Mouse (Mus musculus) liver, embryonic 12.5 days (tissue): ENCODE measurements at regions not wholly inside any gene's neighbourhood (a gene's known extent, or its start where the extent isn't known, plus 50 kb on each side); places are given as distances from the start of the nearest gene placed in this dataset.

ENCODE experiments used
- ATAC-seq: fragments of 200-750 bp; cut with Nextera tagmentation; 2 replicates; pipeline ENCODE4 v1.8.0; 2017; ENCODE audit warnings: moderate number of reproducible peaks, mild to moderate bottlenecking, moderate library complexity
- H3K27ac ChIP-seq: fragments of 300-500 bp; sonication (generic); 2 replicates; pipeline ENCODE4 v1.5.1; 2016; ENCODE audit warnings: mild to moderate bottlenecking
- H3K27me3 ChIP-seq: fragments of 300-500 bp; sonication (generic); replicated peaks from 2 replicates; pipeline ENCODE4 v1.6.1; 2016; ENCODE audit warnings: mild to moderate bottlenecking, moderate library complexity
- H3K36me3 ChIP-seq: fragments of 300-500 bp; sonication (generic); 2 replicates; pipeline ENCODE4 v1.6.1; 2016; ENCODE audit warnings: mild to moderate bottlenecking, moderate library complexity
- H3K4me1 ChIP-seq: fragments of 300-500 bp; sonication (generic); 2 replicates; pipeline ENCODE4 v1.6.1; 2016
- H3K4me2 ChIP-seq: fragments of 300-500 bp; sonication (generic); 2 replicates; pipeline ENCODE4 v1.6.1; 2016; ENCODE audit warnings: mild to moderate bottlenecking, moderate library complexity
- H3K4me3 ChIP-seq: fragments of 300-500 bp; sonication (generic); 2 replicates; pipeline ENCODE4 v1.5.1; 2016; ENCODE audit warnings: mild to moderate bottlenecking, moderate library complexity
- H3K9ac ChIP-seq: fragments of 300-500 bp; sonication (generic); 2 replicates; pipeline ENCODE4 v1.6.1; 2016; ENCODE audit warnings: mild to moderate bottlenecking, moderate library complexity
- H3K9me3 ChIP-seq: fragments of 300-500 bp; sonication (generic); replicated peaks from 2 replicates; pipeline ENCODE4 v1.6.1; 2016; ENCODE audit warnings: mild to moderate bottlenecking, moderate library complexity
- WGBS: fragments of 180-500 bp; shearing (Covaris S2); methylation state at CpG from one replicate; pipeline ENCODE4 v1.1.7; 2016; ENCODE audit not compliant: insufficient replicate concordance; 5-methylcytosine and 5-hydroxymethylcytosine counted together

- H3K9ac ChIP-seq = no peak overlapping the region
- H3K4me1 ChIP-seq = no peaks in the 10 kb centered on the region
- 0 out of 2 replicates have a peak, but pooled peaks cover 8% of the 10 kb centered on the region for H3K9me3 ChIP-seq
- H3K27me3 ChIP-seq = no peaks in the 10 kb centered on the region
- no peaks in the 10 kb centered on the region for H3K36me3 ChIP-seq
- no peak overlapping the region for H3K4me2 ChIP-seq
- no peak overlapping the region for H3K27ac ChIP-seq
- 57% methylated on average over 22 of the region's 22 CpGs for WGBS
- H3K4me3 ChIP-seq = no peak overlapping the region
- no peak for ATAC-seq
Observed at GRCm38 (mm10) chr15:88245496-88246246, 354.4 kb upstream of the Zdhhc25 start.

- Histone ChIP-seq H3K4me1 (no peaks in the 10 kb centered on the region), H3K27me3 (no peaks in the 10 kb centered on the region), H3K9me3 (0 out of 2 replicates have a peak, but pooled peaks cover 8% of the 10 kb centered on the region), H3K9ac (no peak overlapping the region), H3K36me3 (no peaks in the 10 kb centered on the region), H3K4me3 (no peak overlapping the region), H3K27ac (no peak overlapping the region), H3K4me2 (no peak overlapping the region)
- ATAC-seq = no peak
- 26% methylated on average over 14 of the region's 14 CpGs for WGBS
Observed at GRCm38 (mm10) chr15:88247974-88248625, 352.0 kb upstream of the Zdhhc25 start.

- Histone ChIP-seq H3K4me2 (no peak overlapping the region), H3K27ac (no peak overlapping the region), H3K4me1 (no peaks in the 10 kb centered on the region), H3K9me3 (peaks cover 20% of the 10 kb centered on the region), H3K36me3 (no peaks in the 10 kb centered on the region), H3K9ac (no peak overlapping the region), H3K4me3 (no peak overlapping the region), H3K27me3 (0 out of 2 replicates have a peak, but pooled peaks cover 3% of the 10 kb centered on the region)
- ATAC-seq = no peak
- WGBS = 66% methylated on average over 16 of the region's 16 CpGs
Observed at GRCm38 (mm10) chr15:88288051-88288450, 312.1 kb upstream of the Zdhhc25 start.

- Histone ChIP-seq H3K36me3 (no peaks in the 10 kb centered on the region), H3K4me3 (no peak overlapping the region), H3K4me1 (no peaks in the 10 kb centered on the region), H3K27me3 (0 out of 2 replicates have a peak, but pooled peaks cover 3% of the 10 kb centered on the region), H3K9ac (no peak overlapping the region), H3K4me2 (no peak overlapping the region), H3K9me3 (peaks cover 19% of the 10 kb centered on the region), H3K27ac (no peak overlapping the region)
- no peak for ATAC-seq
- 49% methylated on average over 3 of the region's 3 CpGs for WGBS
Observed at GRCm38 (mm10) chr15:88288696-88289095, 311.4 kb upstream of the Zdhhc25 start.

GRCm38 (mm10) chr15:88290740-88291363 is 309.2 kb upstream of the Zdhhc25 start:
- Histone ChIP-seq H3K36me3 (no peaks in the 10 kb centered on the region), H3K9me3 (peaks cover 15% of the 10 kb centered on the region; the same call in 1 of the 2 replicates), H3K4me3 (no peak overlapping the region), H3K27me3 (0 out of 2 replicates have a peak, but pooled peaks cover 3% of the 10 kb centered on the region), H3K27ac (no peak overlapping the region), H3K9ac (no peak overlapping the region), H3K4me1 (no peaks in the 10 kb centered on the region), H3K4me2 (no peak overlapping the region)
- WGBS = 19% methylated on average over 20 of the region's 20 CpGs
- no peak for ATAC-seq

- H3K4me3 ChIP-seq = no peak overlapping the region
- no peaks in the 10 kb centered on the region for H3K4me1 ChIP-seq
- H3K9ac ChIP-seq = no peak overlapping the region
- no peak overlapping the region for H3K4me2 ChIP-seq
- H3K27me3 ChIP-seq = no peaks in the 10 kb centered on the region
- H3K27ac ChIP-seq = no peak overlapping the region
- WGBS = 45% methylated on average over 6 of the region's 6 CpGs
- H3K36me3 ChIP-seq = no peaks in the 10 kb centered on the region
- ATAC-seq = no peak
- H3K9me3 ChIP-seq = 0 out of 2 replicates have a peak, but pooled peaks cover 11% of the 10 kb centered on the region
Observed at GRCm38 (mm10) chr15:88299061-88299460, 301.0 kb upstream of the Zdhhc25 start.

- 66% methylated on average over 8 of the region's 8 CpGs for whole genome bisulfite sequencing
- no peaks in the 10 kb centered on the region for H3K27me3 ChIP-seq
Observed at GRCm38 (mm10) chr15:88311158-88311557, 288.9 kb upstream of the Zdhhc25 start.

GRCm38 (mm10) chr15:88314810-88315459 is 285.2 kb upstream of the Zdhhc25 start:
- no peak overlapping the region for H3K4me3 ChIP-seq
- WGBS = 66% methylated on average over 12 of the region's 12 CpGs
- H3K9me3 ChIP-seq = 0 out of 2 replicates have a peak, but pooled peaks cover 6% of the 10 kb centered on the region
- ATAC-seq = no peak
- H3K4me2 ChIP-seq = no peak overlapping the region
- H3K27ac ChIP-seq = no peak overlapping the region
- H3K4me1 ChIP-seq = no peaks in the 10 kb centered on the region
- no peaks in the 10 kb centered on the region for H3K27me3 ChIP-seq
- no peak overlapping the region for H3K9ac ChIP-seq
- H3K36me3 ChIP-seq = no peaks in the 10 kb centered on the region

More at GRCm38 (mm10) chr15:88311158-88311557, 288.9 kb upstream of the Zdhhc25 start:
- no peaks in the 10 kb centered on the region for H3K36me3 ChIP-seq
- H3K9ac ChIP-seq = no peak overlapping the region
- ATAC-seq = no peak
- no peaks in the 10 kb centered on the region for H3K4me1 ChIP-seq
- H3K4me3 ChIP-seq = no peak overlapping the region
- peaks cover 11% of the 10 kb centered on the region; the same call in 1 of the 2 replicates for H3K9me3 ChIP-seq
- no peak overlapping the region for H3K27ac ChIP-seq
- no peak overlapping the region for H3K4me2 ChIP-seq

GRCm38 (mm10) chr15:88318048-88318447 is 282.1 kb upstream of the Zdhhc25 start:
- Histone ChIP-seq H3K36me3 (no peaks in the 10 kb centered on the region), H3K27me3 (no peaks in the 10 kb centered on the region), H3K4me3 (no peak overlapping the region), H3K27ac (no peak overlapping the region), H3K9me3 (peaks cover 6% of the 10 kb centered on the region; the same call in 1 of the 2 replicates), H3K4me2 (no peak overlapping the region), H3K4me1 (no peaks in the 10 kb centered on the region), H3K9ac (no peak overlapping the region)
- 51% methylated on average over 8 of the region's 8 CpGs for WGBS
- ATAC-seq = no peak

- no peaks in the 10 kb centered on the region for H3K36me3 ChIP-seq
- 49% methylated on average over 2 of the region's 2 CpGs for WGBS
- no peaks in the 10 kb centered on the region for H3K27me3 ChIP-seq
- no peak overlapping the region for H3K4me2 ChIP-seq
- H3K4me3 ChIP-seq = no peak overlapping the region
- no peak overlapping the region for H3K9ac ChIP-seq
- no peaks in the 10 kb centered on the region for H3K4me1 ChIP-seq
- no peak for ATAC-seq
- no peak overlapping the region for H3K27ac ChIP-seq
- H3K9me3 ChIP-seq = peaks cover 12% of the 10 kb centered on the region; the same call in 1 of the 2 replicates
Observed at GRCm38 (mm10) chr15:88319527-88319926, 280.6 kb upstream of the Zdhhc25 start.

GRCm38 (mm10) chr15:88323584-88324375 is 276.3 kb upstream of the Zdhhc25 start:
- Histone ChIP-seq H3K9ac (no peak overlapping the region), H3K36me3 (no peaks in the 10 kb centered on the region), H3K4me1 (no peaks in the 10 kb centered on the region), H3K27me3 (no peaks in the 10 kb centered on the region), H3K9me3 (peaks cover 15% of the 10 kb centered on the region), H3K4me2 (no peak overlapping the region), H3K4me3 (no peak overlapping the region), H3K27ac (no peak overlapping the region)
- WGBS = 75% methylated on average over 16 of the region's 16 CpGs
- ATAC-seq = no peak
